Mouse (Mus musculus): Measurements from ENCODE around the gene Siah2. TPM values are rescaled to one million over a fixed set of nuclear protein-coding genes. Genes with fewer than 3 reads are reported as not detected.

Siah2 gene
- polyA plus RNA-seq, 1 experiment: 19.9 TPM

GRCm38 (mm10) chr3:58650328-58650727 lies 41.9 kb downstream of the Siah2 start:
- TF ChIP-seq GATA1 (IDR thresholded peaks at IDR 0.05; ENCODE audit: low read length): no peak

GRCm38 (mm10) chr3:58647179-58647578 lies 45.0 kb downstream of the Siah2 start:
- TF ChIP-seq GATA1 (IDR thresholded peaks at IDR 0.05; ENCODE audit: low read length): no peak

- no peak for TF ChIP-seq GATA1 (IDR thresholded peaks at IDR 0.05; ENCODE audit: low read length)
These were observed 46.0 kb downstream of the Siah2 start for GRCm38 (mm10) chr3:58646180-58646579.

- TF ChIP-seq GATA1 (IDR thresholded peaks at IDR 0.05; ENCODE audit: low read length): no peak
These were observed 55.5 kb downstream of the Siah2 start, which contains the start of gene Erich6 for GRCm38 (mm10) chr3:58636406-58637295. TSS of gene Erich6 (minus strand) at chr3:58637207.

- TF ChIP-seq GATA1 (IDR thresholded peaks at IDR 0.05; ENCODE audit: low read length): no peak
These were observed 60.5 kb downstream of the Siah2 start for GRCm38 (mm10) chr3:58631693-58632092.

- no peak for TF ChIP-seq GATA1 (IDR thresholded peaks at IDR 0.05; ENCODE audit: low read length)
These were observed 67.2 kb downstream of the Siah2 start for GRCm38 (mm10) chr3:58624981-58625380.

Other genes with a start within 250 kb of the Siah2 start
- 7.3 and 8.2 TPM in 2 replicates for gene Eif2a, start 166.6 kb downstream of the Siah2 start, polyA plus RNA-seq (2012)
- gene Serp1, start 166.5 kb downstream of the Siah2 start, polyA plus RNA-seq (2012): 69.4 and 97.0 TPM in 2 replicates
- gene Selenot, start 115.8 kb downstream of the Siah2 start, polyA plus RNA-seq (2012): 29.6 and 44.1 TPM in 2 replicates
- not detected in 2 replicates for gene Erich6, start 55.2 kb downstream of the Siah2 start, polyA plus RNA-seq (2012)
- gene Mindy4b-ps, start 129.9 kb upstream of the Siah2 start, polyA plus RNA-seq (2012): not detected in 2 replicates
- not detected in 2 replicates for gene Clrn1, start 192.9 kb upstream of the Siah2 start, polyA plus RNA-seq (2012)

Measured in G1E-ER4 (cell line).